Mouse (Mus musculus) hindbrain, embryonic 16.5 days (tissue): ENCODE results near the gene Nlrp3. TPM values are rescaled to one million over a fixed set of nuclear protein-coding genes. Genes with fewer than 3 reads are reported as not detected.
A peak's percentile ranks its signal among the peaks of the same experiment; 100 is the strongest.

Experiments used
- ATAC-seq: fragments of 200-750 bp; cut with Nextera tagmentation; 2 replicates; pipeline ENCODE4 v1.8.0; 2017; ENCODE audit warnings: moderate TSS enrichment, moderate library complexity
- H3K27ac ChIP-seq: fragments of 300-500 bp; sonication (generic); 2 replicates; pipeline ENCODE4 v1.5.1; 2014; ENCODE audit warnings: low read depth, mild to moderate bottlenecking, control low read depth, low read length, moderate library complexity
- H3K27me3 ChIP-seq: fragments of 300-500 bp; sonication (generic); replicated peaks from 2 replicates; pipeline ENCODE4 v1.6.1; 2014; ENCODE audit warnings: low read length; ENCODE audit not compliant: control insufficient read depth, insufficient read depth
- H3K36me3 ChIP-seq: fragments of 300-500 bp; sonication (generic); 2 replicates; pipeline ENCODE4 v1.6.1; 2014; ENCODE audit warnings: mild to moderate bottlenecking, low read length, moderate library complexity, mixed read lengths; ENCODE audit not compliant: control insufficient read depth, insufficient read depth
- H3K4me1 ChIP-seq: fragments of 300-500 bp; sonication (generic); 2 replicates; pipeline ENCODE4 v1.6.1; 2014; ENCODE audit warnings: low read depth, low read length; ENCODE audit not compliant: control insufficient read depth, insufficient read depth
- H3K4me2 ChIP-seq: fragments of 300-500 bp; sonication (generic); 2 replicates; pipeline ENCODE4 v1.6.1; 2014; ENCODE audit warnings: mild to moderate bottlenecking, low read length, control low read depth, moderate library complexity
- H3K4me3 ChIP-seq: fragments of 300-500 bp; sonication (generic); 2 replicates; pipeline ENCODE4 v1.5.1; 2014; ENCODE audit warnings: mild to moderate bottlenecking, low read length, control low read depth, moderate library complexity
- H3K9ac ChIP-seq: fragments of 300-500 bp; sonication (generic); 2 replicates; pipeline ENCODE4 v1.6.1; 2014; ENCODE audit warnings: low read depth, mild to moderate bottlenecking, control low read depth, low read length, moderate library complexity
- H3K9me3 ChIP-seq: fragments of 300-500 bp; sonication (generic); 2 replicates; pipeline ENCODE4 v1.6.1; 2014; ENCODE audit warnings: mild to moderate bottlenecking, low read length, moderate library complexity; ENCODE audit not compliant: control insufficient read depth
- WGBS: fragments of 180-500 bp; shearing (Covaris S2); extraction: QIAGEN DNeasy Blood & Tissue Kit; methylation state at CpG from one replicate; pipeline ENCODE4 v1.1.7; 2014; 5-methylcytosine and 5-hydroxymethylcytosine counted together
- polyA plus RNA-seq: library from polyadenylated mRNA; unstranded; fragments of >200 nt; fragmentation: Nextera tagmentation; extraction: Ambion mirVana; gene quantifications from 2 replicates; pipeline ENCODE4 v1.2.1, GENCODE M21; 2015

Gene Nlrp3
- polyA plus RNA-seq, 1 experiment from 2014 or later: 0.10 TPM

DNA sequence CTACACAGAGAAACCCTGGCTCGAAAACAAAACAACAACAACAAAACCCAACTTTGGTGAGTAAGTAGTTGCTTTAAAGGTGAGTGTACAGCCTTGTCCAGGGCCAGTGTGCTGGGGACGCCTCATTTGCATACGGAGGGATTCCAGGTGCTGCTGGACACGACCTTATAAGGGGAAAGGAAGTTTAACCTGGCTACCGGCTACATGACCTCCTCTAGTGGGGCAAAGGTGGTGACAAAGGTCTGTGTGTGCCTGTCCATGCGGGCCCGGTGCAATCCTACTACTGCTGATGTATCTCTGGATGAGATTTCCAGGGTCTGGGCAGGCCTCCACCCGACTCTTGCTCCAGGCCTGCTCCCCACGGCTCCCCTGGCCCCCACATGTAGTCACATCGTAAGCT lies 28.6 kb upstream of the Nlrp3 start:
- Histone ChIP-seq H3K4me3 (no peak overlapping the region), H3K4me1 (peaks cover 2% of the 10 kb centered on the region; the same call in 1 of the 2 replicates), H3K27ac (no peak overlapping the region), H3K36me3 (no peaks in the 10 kb centered on the region), H3K9ac (no peak overlapping the region), H3K9me3 (no peaks in the 10 kb centered on the region), H3K27me3 (no peaks in the 10 kb centered on the region), H3K4me2 (no peak overlapping the region)
- WGBS: 88% methylated on average over 10 of the region's 10 CpGs
- ATAC-seq: no peak

- H3K9me3 ChIP-seq: no peaks in the 10 kb centered on the region
- no peak overlapping the region for H3K4me3 ChIP-seq
- 89% methylated on average over 3 of the region's 3 CpGs for WGBS
- H3K36me3 ChIP-seq: no peaks in the 10 kb centered on the region
- no peak overlapping the region for H3K4me2 ChIP-seq
- ATAC-seq: no peak
- H3K27ac ChIP-seq: no peak overlapping the region
- no peaks in the 10 kb centered on the region for H3K27me3 ChIP-seq
- H3K4me1 ChIP-seq: no peaks in the 10 kb centered on the region; the same call in 1 of the 2 replicates
- H3K9ac ChIP-seq: no peak overlapping the region
These were observed 27.8 kb upstream of the Nlrp3 start for GRCm38 (mm10) chr11:59513556-59513955.

- no peak for ATAC-seq
- Histone ChIP-seq H3K27me3 (no peaks in the 10 kb centered on the region), H3K4me3 (no peak overlapping the region), H3K9ac (no peak overlapping the region), H3K4me2 (no peak overlapping the region), H3K9me3 (no peaks in the 10 kb centered on the region), H3K27ac (no peak overlapping the region), H3K4me1 (no peaks in the 10 kb centered on the region), H3K36me3 (no peaks in the 10 kb centered on the region)
- WGBS: 78% methylated on average over 6 of the region's 6 CpGs
These were observed 27.0 kb upstream of the Nlrp3 start for GRCm38 (mm10) chr11:59514381-59514780.

GRCm38 (mm10) chr11:59514789-59515188 lies 26.6 kb upstream of the Nlrp3 start:
- Histone ChIP-seq H3K9ac (no peak overlapping the region), H3K9me3 (no peaks in the 10 kb centered on the region), H3K4me1 (no peaks in the 10 kb centered on the region), H3K4me2 (no peak overlapping the region), H3K27ac (no peak overlapping the region), H3K27me3 (no peaks in the 10 kb centered on the region), H3K36me3 (no peaks in the 10 kb centered on the region), H3K4me3 (no peak overlapping the region)
- no peak for ATAC-seq
- 81% methylated on average over 3 of the region's 3 CpGs for WGBS

- H3K4me3 ChIP-seq: no peak overlapping the region
- WGBS: 94% methylated on average over 1 of the region's 1 CpGs
- H3K4me1 ChIP-seq: no peaks in the 10 kb centered on the region
- ATAC-seq: no peak
- no peak overlapping the region for H3K4me2 ChIP-seq
- H3K9ac ChIP-seq: no peak overlapping the region
- no peak overlapping the region for H3K27ac ChIP-seq
- H3K27me3 ChIP-seq: no peaks in the 10 kb centered on the region
- no peaks in the 10 kb centered on the region for H3K9me3 ChIP-seq
- H3K36me3 ChIP-seq: no peaks in the 10 kb centered on the region
These were observed 23.9 kb upstream of the Nlrp3 start for GRCm38 (mm10) chr11:59517441-59517840.

DNA sequence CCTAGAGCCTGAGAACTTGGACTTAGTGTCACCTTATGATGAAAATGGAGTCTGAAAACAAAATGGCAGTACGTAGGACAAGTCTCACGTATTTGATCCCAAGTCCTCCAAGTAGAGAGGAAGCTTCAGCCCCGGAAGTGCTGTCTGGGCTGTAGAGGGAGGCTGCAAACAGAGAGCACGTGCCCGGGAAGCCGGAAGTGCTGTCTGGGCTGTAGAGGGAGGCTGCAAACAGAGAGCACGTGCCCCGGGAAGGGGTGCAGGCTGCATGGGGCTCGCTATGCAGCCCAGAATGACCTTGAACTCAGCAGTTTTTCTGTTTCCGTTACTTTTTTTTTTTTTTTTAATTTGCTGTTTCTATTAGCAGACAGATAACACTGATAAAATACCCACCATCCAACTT lies 23.1 kb upstream of the Nlrp3 start:
- Histone ChIP-seq H3K27ac (no peak overlapping the region), H3K36me3 (no peaks in the 10 kb centered on the region), H3K4me1 (no peaks in the 10 kb centered on the region), H3K27me3 (no peaks in the 10 kb centered on the region), H3K4me3 (no peak overlapping the region), H3K4me2 (no peak overlapping the region), H3K9me3 (no peaks in the 10 kb centered on the region), H3K9ac (no peak overlapping the region)
- WGBS: 63% methylated on average over 10 of the region's 10 CpGs
- no peak for ATAC-seq

DNA sequence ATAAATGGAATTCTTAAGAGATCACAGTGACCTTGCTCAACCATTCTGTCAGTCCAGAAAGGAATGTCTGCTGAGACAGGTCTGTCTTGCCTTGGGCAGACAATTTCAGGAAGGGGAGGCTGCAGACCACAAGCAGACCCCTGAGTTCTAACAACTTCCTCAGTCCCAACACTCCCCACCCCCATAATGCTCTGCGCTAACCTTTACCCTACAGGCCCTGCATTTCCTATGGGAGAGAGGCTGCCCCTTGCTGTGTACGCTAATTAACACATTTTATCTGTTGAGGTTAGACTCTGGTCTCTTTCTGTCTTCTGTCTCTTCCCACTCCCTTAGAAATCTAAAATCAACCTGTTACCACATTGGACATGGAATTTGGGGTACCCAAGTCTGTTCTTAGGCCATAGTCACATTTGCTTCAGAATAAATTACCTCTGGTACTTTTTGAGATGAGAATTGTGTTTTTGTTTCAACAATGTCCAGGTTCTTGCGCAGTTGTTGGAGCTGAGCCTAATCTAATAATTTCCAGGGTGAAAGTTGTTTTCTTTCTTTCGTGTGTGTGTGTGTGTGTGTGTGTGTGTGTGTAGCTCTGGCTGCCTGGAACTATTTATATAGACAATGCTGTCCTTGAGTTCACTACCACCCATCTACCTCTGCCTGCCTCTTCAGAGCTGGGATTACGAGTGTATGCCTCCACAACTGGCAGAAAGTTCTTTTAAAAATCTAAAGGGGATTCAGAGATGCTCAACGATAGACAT lies 21.4 kb upstream of the Nlrp3 start:
- WGBS: 76% methylated on average over 6 of the region's 6 CpGs
- no peak overlapping the region for H3K9ac ChIP-seq
- H3K9me3 ChIP-seq: no peaks in the 10 kb centered on the region
- H3K4me2 ChIP-seq: no peak overlapping the region
- H3K27ac ChIP-seq: no peak overlapping the region
- no peak overlapping the region for H3K4me3 ChIP-seq
- ATAC-seq: no peak
- H3K27me3 ChIP-seq: no peaks in the 10 kb centered on the region
- no peaks in the 10 kb centered on the region for H3K4me1 ChIP-seq
- H3K36me3 ChIP-seq: no peaks in the 10 kb centered on the region

- WGBS: 100% methylated on average over 2 of the region's 2 CpGs
- Histone ChIP-seq H3K9me3 (no peaks in the 10 kb centered on the region), H3K4me3 (no peak overlapping the region), H3K4me1 (no peaks in the 10 kb centered on the region), H3K4me2 (no peak overlapping the region), H3K9ac (no peak overlapping the region), H3K27ac (no peak overlapping the region), H3K36me3 (no peaks in the 10 kb centered on the region), H3K27me3 (no peaks in the 10 kb centered on the region)
- ATAC-seq: no peak
These were observed 17.2 kb upstream of the Nlrp3 start for GRCm38 (mm10) chr11:59524150-59524549.

DNA sequence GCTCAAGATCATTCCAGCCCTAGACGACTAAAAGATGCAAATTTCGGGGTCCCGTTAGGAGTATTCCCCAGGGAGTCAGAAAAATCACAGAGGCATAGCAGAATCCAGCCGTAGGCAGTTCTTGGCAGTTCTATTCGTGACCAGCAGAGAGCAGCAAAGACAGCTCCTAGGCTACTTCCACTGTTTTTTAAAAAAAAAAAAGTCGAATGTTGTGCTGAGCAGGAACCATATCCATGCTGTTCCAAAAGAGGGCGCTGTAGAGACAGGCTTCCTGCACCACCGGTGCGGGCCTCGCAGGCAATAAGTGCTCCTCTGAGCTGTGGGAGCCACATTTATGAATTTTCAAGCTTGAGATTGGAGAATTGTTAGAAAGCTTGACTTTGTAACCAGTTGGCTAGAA lies 16.1 kb upstream of the Nlrp3 start:
- peak; percentile 71 for ATAC-seq

More for the DNA sequence above, 16.1 kb upstream of the Nlrp3 start:
- Histone ChIP-seq H3K4me1 (no peaks in the 10 kb centered on the region), H3K27me3 (no peaks in the 10 kb centered on the region), H3K27ac (no peak overlapping the region), H3K4me2 (no peak overlapping the region), H3K4me3 (no peak overlapping the region), H3K36me3 (no peaks in the 10 kb centered on the region), H3K9ac (no peak overlapping the region), H3K9me3 (no peaks in the 10 kb centered on the region)
- WGBS: 9% methylated on average over 10 of the region's 10 CpGs
